Mouse (Mus musculus) c-Kit-negative CD71-positive TER-119-positive erythroid progenitor cells, embryonic 14.5 days (primary cell): ENCODE results near the gene Haspin.

Experiments
- DNase-seq: peaks from one replicate; pipeline ENCODE4 v3.0.0-alpha.2; 2013; ENCODE audit warnings: low read depth, low spot score

Haspin gene

GRCm38 (mm10) chr11:73090283-73090682, 47.8 kb downstream of the Haspin start, which contains the start of gene Itgae:
TSS of gene Itgae (plus strand) at chr11:73090583.
- no peak for DNase-seq

- no peak for DNase-seq
Measured at GRCm38 (mm10) chr11:73087700-73088480, 50.2 kb downstream of the Haspin start.
